Mouse (Mus musculus): Measurements from ENCODE around the gene Ace.

The Ace gene

DNA sequence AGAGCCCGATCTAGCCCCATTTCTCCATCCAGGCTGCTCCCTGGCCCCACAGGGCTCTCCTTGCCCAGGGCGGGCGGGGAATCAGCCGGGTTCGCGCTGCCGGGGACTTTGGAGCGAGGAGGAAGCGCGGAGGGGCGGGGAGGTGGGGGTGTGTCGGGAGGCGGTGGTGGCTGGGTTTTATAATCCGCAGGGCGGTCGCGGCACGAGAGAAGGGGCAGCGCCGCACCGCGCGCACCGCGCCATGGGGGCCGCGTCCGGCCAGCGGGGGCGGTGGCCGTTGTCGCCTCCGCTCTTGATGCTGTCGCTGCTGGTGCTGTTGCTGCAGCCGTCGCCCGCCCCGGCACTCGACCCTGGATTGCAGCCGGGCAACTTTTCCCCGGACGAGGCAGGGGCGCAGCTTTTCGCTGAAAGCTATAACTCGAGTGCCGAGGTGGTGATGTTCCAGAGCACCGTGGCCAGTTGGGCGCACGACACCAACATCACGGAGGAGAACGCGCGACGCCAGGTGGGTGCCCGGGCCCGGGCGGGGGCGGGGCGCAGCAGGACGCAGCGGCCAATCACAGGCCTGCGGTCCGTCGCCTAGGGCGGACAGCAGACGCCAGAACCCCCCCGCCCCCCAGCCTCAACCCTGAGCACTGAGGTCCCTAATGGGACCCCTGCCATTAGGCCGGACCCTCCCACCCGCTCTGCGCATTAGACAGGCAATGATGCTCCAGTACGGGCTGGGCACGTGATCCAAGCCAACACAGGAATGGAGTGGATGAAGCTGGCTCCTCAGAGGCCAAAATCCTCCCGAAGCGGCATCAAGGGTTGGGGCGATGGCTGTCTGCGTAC is at the start of gene Ace:
Gene Ace (plus strand): TSS at position 205 of the 834 bp plus-strand sequence.
- peak; percentile 32; the same call in 1 of the 2 replicates for ATAC-seq (ENCODE audit: low TSS enrichment)

DNA sequence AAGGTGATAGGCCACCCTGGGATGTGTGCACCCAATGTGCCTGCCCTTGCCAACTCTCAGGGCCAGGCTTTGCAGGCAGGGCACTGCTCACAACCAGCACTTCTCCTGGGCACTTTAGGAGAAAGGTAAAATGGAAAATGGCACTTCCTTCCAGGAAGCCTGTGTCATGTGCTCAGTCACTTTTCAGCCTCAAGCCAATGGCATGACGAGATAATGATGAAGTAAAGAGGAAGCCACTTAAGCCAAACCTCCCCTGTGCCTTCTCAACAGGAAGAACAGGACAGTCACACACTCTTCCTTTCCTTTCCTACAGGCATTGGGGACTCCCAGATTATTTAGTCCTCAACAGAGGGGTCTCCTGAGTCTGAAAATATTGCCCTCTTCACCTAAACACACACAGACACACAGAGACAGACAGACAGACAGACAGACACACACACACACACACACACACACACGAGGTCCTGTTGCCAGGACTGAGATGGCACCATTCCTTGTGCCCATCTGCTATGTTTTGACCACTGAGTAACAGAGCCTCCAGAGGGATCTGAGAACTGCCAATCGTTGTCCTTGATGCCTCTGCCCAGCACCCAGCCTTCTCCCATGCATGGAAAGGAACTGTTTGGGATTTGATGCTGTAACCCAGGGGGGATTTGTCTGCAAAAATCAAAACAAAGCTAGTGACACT is 47.5 kb upstream of the Ace start:
- no peak for ATAC-seq (ENCODE audit: low TSS enrichment)

DNA sequence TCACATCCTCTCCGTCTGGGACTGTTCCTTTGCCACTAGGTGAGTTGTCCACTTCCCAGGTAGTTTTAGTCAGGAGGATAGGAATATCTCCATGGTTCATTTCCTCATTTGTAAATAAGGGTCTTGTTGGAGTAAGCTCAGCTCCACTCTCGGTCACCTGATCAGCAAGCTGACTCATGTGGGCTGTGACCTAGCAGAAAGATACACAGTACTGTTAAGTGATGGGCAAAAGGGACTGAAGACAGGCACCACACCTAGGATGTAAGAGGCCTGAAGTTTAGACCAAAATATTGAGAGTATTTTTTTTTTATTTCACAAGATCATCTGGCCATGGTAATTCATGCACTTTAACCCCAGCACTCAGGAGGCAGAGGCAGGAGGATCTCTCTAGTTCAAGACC is 46.9 kb upstream of the Ace start:
- ATAC-seq (ENCODE audit: low TSS enrichment): no peak

DNA sequence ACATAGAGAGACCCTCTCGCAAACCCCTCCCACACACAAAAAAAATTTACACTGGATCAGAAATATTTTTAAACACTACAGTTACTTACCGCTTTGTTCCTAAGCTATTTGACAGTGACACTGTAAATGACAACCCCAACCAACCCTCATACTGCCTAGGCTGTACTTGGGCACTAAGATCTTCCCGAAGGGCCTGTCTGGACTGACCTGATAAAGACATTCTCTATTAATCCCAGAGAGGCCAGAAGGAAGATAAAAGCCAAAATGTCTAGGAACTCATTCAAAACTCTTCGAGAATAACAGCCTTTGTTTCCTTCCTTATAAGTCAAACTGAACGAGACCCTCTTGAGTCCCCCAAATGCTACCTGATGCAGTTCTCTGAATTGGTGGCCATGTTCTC is 46.5 kb upstream of the Ace start:
- no peak for ATAC-seq (ENCODE audit: low TSS enrichment)

DNA sequence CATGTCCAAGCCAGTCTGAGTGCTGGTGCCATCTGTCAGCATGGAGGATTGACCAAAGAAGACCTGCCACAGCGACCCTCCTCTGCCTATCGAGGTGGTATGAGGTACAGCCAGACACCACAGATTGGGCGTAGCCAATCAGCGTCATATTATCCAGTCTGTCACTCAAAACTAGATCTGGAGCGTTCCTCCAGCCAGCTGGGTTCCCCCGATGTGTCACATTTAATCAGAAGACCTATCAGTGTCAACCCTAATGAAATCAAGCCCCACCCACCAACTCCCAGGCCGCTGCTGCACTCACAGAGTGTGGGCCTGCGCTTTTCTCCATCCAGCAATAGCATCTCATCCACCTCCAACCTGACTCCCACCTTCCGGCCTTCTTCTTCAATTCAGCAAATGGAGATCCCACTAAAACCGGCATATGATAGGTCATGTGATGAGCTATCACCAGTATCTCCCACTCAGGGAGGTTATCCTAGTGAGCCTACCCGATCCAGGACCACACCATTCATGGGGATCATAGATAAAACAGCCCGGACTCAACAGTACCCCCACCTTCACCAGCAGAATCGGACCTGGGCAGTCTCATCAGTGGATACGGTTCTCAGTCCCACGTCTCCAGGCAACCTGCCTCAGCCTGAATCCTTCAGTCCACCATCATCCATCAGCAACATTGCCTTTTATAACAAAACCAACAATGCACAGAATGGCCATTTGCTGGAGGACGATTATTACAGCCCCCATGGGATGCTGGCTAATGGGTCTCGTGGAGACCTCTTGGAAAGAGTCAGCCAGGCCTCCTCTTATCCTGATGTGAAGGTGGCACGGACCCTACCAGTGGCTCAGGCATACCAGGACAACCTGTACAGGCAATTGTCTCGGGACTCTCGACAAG is 44.7 kb upstream of the Ace start:
- ATAC-seq (ENCODE audit: low TSS enrichment): peak; percentile 21; the same call in 1 of the 2 replicates

DNA sequence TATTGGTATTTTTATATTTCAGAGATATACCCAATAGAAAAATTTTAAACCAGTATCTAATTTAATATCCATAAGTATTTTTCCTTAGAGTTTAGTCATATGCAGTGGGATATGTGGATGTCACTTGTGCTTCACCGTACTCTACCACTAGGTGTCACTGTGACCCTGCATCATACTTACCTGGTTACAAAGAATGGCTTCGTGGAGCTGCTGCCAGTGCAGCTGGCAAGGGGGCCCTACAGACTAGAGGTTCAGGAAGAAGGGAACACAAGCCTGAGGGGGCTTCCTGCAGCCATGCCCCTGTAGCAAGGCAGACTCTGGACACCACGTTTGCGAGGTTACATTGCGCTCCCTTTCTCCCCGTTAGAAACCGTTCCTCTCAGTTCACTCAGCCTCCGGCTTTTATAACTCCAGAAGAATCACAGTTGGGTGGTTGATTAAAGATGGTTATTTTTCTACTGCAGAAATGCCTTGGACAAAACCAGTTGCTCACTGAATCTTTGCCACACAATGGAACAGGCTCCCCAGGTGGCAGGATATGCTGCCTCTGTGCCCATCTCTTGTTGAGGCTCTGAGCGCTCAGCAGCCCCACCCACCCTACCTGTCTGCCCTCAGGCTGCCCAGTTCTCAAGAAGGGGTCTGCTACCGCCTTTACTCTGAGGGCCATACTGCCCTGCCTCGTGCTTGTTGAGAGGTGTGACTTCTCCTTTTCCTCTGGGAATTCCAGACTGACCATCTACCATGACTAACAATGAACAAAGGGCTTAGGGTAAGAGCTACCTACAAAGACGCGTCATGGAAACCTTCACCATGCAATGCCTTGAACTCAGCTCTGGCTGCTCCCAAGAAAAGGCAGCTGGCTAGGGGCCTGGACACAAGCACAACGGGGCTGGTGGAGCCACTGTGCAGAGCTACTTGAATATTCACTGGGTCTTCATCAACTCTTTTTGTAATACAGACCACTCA is 40.4 kb upstream of the Ace start:
- peak; percentile 57 for ATAC-seq (ENCODE audit: low TSS enrichment)

DNA sequence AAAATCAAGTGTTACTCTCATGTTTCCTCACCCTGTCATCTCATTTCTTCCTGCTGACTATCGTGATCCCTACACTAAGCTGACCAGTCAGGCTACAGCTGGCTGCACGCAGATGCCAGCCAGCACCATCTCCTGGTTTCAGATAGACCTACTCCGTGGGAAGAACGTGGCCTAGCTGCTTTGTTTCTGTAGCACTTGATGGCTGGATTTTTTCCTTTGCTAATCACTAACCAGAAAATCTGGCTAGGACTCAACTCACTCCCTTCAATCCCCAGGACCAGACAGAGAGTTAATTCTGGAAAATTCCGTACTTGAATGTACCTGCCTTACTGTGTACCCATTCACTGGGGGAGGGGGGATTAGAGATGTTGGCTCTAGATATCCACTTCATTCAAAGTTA is 39.6 kb upstream of the Ace start:
- no peak for ATAC-seq (ENCODE audit: low TSS enrichment)

DNA sequence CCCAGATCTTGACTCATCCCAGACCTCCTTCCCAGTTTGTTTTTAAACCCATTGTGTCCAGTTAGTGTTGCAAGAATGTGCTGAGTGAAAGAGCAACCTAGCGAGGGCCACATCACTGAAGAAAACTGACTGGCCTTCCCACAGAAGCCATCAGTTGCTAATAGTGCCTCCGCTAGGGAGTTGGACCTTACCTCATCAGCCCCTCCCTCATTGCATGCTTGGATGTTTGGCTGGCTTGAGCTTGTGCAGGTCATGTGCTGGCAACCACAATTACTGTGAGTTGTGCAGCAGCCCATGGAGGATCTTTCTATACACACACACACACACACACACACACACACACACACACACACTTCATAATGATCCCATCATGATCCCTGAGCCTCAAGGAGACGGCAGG is 36.4 kb upstream of the Ace start:
- ATAC-seq (ENCODE audit: low TSS enrichment): no peak

DNA sequence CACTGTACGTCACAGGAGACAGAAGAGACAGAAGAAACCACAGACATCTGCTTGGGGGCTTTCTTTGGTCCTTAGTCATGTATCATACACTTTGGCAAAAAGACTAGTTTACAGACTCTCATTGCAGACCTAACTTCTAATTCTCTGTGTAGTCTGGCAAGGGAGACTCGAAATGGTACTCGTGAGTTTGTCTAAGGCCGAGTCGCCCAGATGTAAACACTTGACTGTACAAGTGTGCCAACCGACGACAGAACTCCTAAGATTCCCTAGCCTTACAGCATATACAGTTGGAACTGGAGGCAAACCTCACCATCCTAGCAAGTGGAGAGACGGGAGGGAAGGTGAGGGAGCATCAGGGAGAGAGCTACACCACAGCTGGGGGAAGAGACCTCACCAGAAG is 34.0 kb upstream of the Ace start:
- ATAC-seq (ENCODE audit: low TSS enrichment): no peak

DNA sequence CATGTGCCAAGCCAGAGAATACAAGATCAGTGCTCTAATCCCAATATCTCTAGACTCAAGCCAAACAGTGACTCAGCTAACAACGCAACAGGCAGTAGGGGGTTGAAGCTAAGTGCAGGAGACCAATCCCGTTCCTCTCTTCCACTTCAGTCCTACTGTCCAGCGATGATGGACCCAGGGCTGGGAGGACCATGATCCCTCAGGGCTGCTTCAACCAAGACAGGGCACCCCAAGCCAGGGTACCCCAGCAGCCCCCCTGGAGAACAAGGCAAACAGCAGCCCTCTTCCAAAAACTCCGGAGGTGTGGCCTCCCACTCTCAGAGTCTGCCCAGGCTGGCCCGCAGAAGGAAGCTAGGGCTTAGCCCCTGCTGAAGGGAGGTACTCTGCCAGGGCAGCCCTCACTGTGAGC is 33.4 kb upstream of the Ace start:
- ATAC-seq (ENCODE audit: low TSS enrichment): no peak

DNA sequence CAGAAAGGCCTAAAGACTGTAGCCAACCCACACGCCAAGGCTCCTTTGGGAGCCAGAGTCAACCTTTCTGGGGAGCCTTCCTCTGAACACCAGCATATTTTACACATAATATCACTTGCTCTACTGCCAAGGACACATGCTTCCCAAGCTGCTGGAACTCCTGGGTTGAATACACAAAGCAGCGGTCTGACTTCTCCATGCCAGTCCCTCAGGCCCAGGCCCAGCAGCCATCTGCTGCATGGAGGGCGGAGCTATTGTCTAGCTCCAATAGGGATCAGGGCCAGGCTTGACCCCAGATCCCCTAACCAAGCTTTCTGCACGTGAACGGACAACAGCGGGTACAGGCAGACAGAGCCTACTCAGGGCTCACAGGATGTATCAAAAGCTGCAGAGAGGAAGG is 32.9 kb upstream of the Ace start:
- no peak for ATAC-seq (ENCODE audit: low TSS enrichment)

DNA sequence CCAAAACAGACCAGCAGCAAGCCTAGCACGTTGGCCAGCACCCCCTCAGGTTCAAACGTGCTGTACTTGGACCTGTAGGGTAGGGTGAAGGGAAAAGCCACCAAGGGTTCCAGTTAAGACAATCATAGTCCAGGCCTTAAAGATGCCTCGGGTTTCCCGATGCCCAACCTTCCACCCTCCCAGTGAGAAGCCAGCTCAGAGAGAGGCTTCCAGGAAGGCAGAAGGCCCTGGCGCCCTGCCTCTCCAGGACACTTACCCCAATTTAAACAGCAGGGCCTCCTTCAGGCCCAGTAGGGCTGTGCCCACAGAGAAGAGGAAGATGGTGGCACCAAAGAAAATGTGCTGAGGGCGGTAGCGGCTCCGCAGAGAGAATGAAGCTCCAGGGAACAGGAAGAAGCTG is 32.2 kb upstream of the Ace start:
- ATAC-seq (ENCODE audit: low TSS enrichment): no peak

DNA sequence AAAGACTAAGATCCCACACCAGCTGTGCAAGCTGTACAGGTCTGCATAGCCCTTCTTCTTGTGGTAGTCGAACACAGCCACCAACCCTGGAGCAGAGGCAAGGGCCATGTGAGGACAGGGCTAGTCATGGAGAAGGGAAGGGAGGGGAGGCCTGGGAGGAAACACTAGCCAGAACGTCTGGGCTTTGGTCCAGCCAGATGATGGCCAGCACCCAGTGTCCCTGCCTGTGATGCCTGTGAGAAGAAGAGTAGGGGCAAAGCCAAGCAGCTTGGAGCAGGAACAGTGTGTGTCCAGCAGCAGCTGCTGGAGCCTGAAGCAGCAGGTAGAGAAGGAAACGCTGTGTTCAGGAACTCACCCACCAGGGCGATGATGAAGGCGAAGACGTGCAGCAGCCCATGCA is 31.5 kb upstream of the Ace start:
- ATAC-seq (ENCODE audit: low TSS enrichment): peak; percentile 55

DNA sequence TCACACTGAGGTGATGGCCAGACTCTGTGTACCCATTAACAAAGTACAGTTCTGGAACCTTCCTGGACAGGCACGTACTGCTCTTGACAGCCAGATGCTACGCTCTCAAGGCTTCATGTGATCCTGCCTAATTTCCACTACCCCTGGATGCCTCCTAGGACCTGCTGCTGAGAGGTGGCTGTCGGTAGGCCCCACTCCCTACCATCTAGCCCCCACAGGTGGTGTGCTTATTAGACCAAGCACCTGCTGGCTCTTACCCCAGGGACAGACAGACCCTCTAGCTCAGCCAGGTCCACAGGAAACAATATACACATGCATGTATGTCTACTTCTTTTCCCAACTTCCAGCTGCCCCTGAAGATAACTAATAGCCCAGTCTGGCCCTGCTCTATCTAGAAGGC is 30.8 kb upstream of the Ace start:
- ATAC-seq (ENCODE audit: low TSS enrichment): no peak

DNA sequence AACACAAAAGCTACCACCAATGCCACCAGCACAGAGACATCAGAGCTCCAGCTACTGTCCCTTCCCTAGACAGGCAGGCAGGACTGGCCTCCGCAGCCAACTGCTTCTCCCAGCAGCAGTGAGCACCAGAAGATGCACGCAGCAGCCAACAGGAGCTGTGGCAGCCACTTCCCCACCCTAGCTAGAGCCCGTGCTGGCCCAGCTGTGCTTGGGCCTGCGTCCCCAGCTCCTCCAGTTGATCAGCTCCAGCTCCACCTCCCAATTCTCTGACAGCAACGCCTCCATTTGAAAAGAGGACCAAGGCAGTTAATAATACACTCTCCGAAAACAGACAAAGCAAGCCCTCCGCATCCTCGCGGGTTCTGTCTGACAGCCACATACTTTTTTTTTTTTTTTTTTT is 29.0 kb upstream of the Ace start:
- ATAC-seq (ENCODE audit: low TSS enrichment): peak; percentile 48; the same call in 1 of the 2 replicates

DNA sequence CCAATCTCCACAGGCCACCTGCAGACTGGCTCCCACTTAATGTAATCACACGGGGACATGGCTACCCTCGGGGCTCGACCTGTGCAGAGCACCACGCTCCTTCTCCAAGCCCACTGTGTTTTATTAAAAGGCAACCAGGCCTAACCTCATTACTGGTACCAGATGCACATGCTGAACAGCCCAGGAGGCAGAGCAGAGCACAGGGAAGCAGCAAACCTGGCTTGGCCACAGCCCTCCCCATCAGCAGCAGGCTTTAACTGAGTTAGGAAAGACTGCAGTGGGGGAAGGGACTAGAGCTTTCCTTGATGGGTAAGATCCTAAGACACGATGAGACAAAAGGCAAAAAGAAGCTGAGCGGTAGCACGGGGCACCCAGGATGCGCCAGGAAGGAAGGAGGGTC is 25.8 kb upstream of the Ace start:
- no peak for ATAC-seq (ENCODE audit: low TSS enrichment)

DNA sequence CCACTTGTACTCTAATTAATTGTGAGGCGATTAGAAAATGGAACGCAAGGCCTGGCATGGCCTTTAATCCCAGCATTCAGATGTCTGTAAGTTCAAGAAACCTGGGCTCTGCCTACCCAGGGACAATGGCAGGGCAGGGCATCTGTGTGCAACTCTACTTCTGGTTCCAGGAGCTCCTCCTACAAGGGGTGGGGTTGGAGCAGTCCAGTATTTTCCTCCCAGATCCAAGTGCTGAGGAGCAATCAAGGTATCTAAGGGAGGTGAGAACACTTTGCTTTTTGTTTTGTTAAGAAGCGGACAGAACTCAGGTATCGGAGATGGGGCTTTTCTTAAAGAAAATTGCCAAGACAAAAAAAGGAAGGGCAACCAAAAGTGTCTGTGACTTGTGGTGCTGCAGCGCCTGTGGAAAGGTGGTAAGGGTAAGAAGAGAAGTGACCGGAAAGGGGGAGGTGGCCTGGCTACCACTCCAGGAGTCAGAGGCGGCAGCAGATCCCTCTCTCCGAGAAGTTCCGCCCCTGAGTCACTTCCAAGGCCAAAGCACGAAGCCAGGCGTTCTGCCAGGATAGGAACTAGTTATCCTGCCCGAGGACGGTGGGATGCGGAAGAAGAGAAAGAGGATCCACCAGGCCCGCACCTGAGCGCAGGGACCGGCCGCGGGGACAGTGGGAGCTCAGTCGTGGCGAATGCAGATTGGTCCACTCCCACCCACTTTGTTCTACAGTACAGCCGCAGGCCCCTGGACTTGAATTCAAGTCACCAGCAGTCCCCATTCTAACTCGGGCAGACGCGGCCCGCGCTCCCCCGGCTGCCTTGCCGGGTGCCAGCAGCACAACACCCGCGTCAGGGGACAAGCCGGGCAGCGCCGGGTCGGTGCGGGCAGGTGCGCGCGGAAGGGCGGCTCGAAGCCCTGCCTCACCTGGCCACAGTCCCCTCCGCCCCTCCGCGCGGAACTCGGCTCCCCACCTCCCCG is 24.3 kb upstream of the Ace start:
- ATAC-seq (ENCODE audit: low TSS enrichment): peak; percentile 36

DNA sequence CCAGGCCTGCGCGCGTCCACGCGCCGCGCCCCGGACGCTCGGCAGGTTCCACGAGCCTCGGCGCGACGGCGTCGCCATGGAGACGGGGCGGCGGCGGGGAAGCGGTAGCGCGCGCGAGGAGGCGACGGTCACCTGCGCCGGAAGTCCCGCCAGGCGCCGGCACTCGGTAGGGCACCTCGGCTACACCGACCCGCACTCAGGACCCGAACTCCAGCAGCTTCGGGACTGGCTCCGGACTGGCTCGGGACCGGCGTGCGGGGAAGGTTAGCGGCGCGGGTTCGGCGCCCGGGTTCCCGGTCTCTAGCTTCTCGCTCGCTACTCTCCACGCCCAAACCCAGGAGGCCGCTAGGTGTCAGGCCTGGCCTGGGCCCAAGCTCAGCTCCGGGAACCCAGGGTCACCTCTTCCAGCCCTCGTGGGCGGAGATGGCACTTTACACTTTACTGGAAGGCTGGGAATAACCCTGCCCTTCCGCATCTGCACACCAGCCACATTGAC is 23.6 kb upstream of the Ace start:
- ATAC-seq (ENCODE audit: low TSS enrichment): peak; percentile 69

DNA sequence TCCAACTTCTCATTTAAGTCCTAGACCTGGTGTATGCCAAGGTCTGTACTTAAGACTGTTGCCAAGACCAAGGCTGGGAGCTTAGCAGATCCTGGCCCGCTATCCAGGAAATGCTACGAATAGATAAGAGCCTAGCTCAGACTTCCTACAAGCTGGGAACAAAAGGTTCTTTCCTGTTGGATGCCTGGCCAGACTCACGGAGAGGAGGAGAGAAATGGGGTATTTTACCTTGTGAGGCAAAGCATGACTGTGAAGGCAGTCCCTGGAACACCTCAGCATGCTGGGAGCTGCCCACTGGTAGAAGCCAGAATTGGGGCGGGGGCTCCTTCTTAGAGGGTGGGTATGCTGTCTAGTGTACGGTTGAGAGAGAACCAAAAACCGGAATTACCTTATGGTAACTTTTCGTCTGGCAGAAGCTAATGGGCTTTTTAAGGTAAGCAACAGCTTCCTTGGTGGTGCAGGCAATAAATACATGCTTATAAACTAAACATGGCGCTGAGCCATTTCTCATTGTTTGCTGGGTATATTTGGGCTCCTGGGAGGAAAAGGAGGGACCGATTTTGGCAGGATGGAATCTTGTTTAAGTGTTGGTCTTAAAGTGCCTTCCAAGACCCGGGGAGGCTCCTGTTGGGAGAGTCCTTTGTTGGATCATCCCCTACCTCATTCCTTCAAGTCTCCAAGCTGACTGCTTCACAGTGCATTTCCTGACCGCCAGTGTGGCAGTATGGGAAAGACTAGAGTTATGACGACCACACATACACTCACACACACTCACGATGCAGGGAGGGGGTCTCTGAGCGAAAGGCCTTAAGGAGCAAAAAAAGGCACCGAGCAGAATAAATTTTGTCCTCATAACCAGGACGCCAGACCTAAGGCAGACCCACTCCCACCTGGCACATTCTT is 22.7 kb upstream of the Ace start:
- ATAC-seq (ENCODE audit: low TSS enrichment): no peak

Data from frontal cortex, adult (tissue).